Mouse (Mus musculus) limb, embryonic 14.5 days (tissue): Measurements from ENCODE around the gene Prps1l3. TPM values are rescaled to one million over a fixed set of nuclear protein-coding genes. Genes with fewer than 3 reads are reported as not detected.
A peak's percentile ranks its signal among the peaks of the same experiment; 100 is the strongest.

ENCODE experiments used
- ATAC-seq: fragments of 200-750 bp; cut with Nextera tagmentation; 2 replicates; pipeline ENCODE4 v1.8.0; 2017; ENCODE audit warnings: low read depth, moderate number of reproducible peaks, moderate TSS enrichment; ENCODE audit not compliant: low FRiP score
- DNase-seq: peaks from one replicate; pipeline ENCODE4 v3.0.0-alpha.2; 2015; ENCODE audit warnings: low spot score
- H3K27ac ChIP-seq: fragments of 300-500 bp; sonication (generic); replicated peaks from 2 replicates; pipeline ENCODE4 v1.5.1; 2014; ENCODE audit warnings: low read depth, mild to moderate bottlenecking, low read length, moderate library complexity, mixed read lengths
- H3K27me3 ChIP-seq: fragments of 300-500 bp; sonication (generic); 2 replicates; pipeline ENCODE4 v1.6.1; 2014; ENCODE audit warnings: low read length, mixed read lengths; ENCODE audit not compliant: control insufficient read depth, insufficient read depth
- H3K36me3 ChIP-seq: fragments of 300-500 bp; sonication (generic); 2 replicates; pipeline ENCODE4 v1.6.1; 2014; ENCODE audit warnings: mild to moderate bottlenecking, low read length, moderate library complexity, mixed read lengths; ENCODE audit not compliant: control insufficient read depth, insufficient read depth
- H3K4me1 ChIP-seq: fragments of 300-500 bp; sonication (generic); 2 replicates; pipeline ENCODE4 v1.6.1; 2014; ENCODE audit warnings: antibody characterized with exemption, low read length, mixed read lengths; ENCODE audit not compliant: control insufficient read depth, insufficient read depth
- H3K4me2 ChIP-seq: fragments of 300-500 bp; sonication (generic); replicated peaks from 2 replicates; pipeline ENCODE4 v1.6.1; 2014; ENCODE audit warnings: low read depth, mild to moderate bottlenecking, low read length, moderate library complexity; ENCODE audit not compliant: severe bottlenecking
- H3K4me3 ChIP-seq: fragments of 300-500 bp; sonication (generic); replicated peaks from 2 replicates; pipeline ENCODE4 v1.5.1; 2014; ENCODE audit warnings: low read length
- H3K9ac ChIP-seq: fragments of 300-500 bp; sonication (generic); 2 replicates; pipeline ENCODE4 v1.6.1; 2014; ENCODE audit warnings: mild to moderate bottlenecking, low read depth, low read length, moderate library complexity; ENCODE audit not compliant: severe bottlenecking
- H3K9me3 ChIP-seq: fragments of 300-500 bp; sonication (generic); 2 replicates; pipeline ENCODE4 v1.6.1; 2016; ENCODE audit warnings: low read length; ENCODE audit not compliant: control insufficient read depth
- POLR2A ChIP-seq: fragments of 200-500 bp; IDR thresholded peaks from 2 replicates; pipeline ENCODE4 v1.8.0; 2012; ENCODE audit warnings: inconsistent platforms, mild to moderate bottlenecking, moderate library complexity, borderline replicate concordance; ENCODE audit not compliant: insufficient read depth, insufficient read length; ENCODE audit errors: extremely low read depth
- WGBS: fragments of 180-500 bp; shearing (Covaris S2); extraction: QIAGEN DNeasy Blood & Tissue Kit; methylation state at CpG from one replicate; pipeline ENCODE4 v1.1.7; 2014; 5-methylcytosine and 5-hydroxymethylcytosine counted together
- polyA plus RNA-seq, 2 experiments: library from polyadenylated mRNA; depleted of rRNA in 1 of 2; stranded (reverse) in 1 of 2; unstranded in 1 of 2; fragments of >200 nt; fragmentation: Nextera tagmentation in 1 of 2; extraction: Ambion mirVana in 1 of 2; gene quantifications; 2 replicates each; pipeline versions ENCODE4 v1.2.1 to v1.2.3; 2012 to 2014

The Prps1l3 gene
- polyA plus RNA-seq, 2 experiments: 28.2 to 51.2 TPM

DNA sequence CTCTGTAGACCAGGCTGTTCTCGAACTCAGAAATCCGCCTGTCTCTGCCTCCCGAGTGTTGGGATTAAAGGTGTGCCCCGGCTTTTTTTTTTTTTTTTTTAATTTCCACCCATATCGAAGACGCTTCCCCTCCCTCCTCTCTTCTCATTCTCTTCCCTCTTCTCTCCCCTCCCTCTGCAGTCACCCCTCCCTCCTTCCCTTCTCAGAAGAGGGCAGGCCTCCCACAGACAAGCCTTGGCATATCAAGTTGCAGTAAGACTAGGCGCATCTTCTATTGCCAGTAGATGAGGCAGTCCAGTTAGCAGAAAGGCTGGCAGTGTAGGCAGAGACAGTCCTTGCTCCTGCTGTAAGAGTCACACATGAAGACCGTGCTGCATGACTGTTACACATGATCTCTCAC, 2.4 kb upstream of the Prps1l3 start:
- Histone ChIP-seq H3K9ac (no peak overlapping the region), H3K4me2 (no peak overlapping the region), H3K4me3 (no peak overlapping the region), H3K27me3 (no peaks in the 10 kb centered on the region), H3K36me3 (no peaks in the 10 kb centered on the region), H3K9me3 (no peaks in the 10 kb centered on the region), H3K4me1 (peaks cover 7% of the 10 kb centered on the region; the same call in 1 of the 2 replicates), H3K27ac (no peak overlapping the region)
- TF ChIP-seq POLR2A: no peak
- ATAC-seq (no peak), DNase-seq (no peak)
- WGBS: 84% methylated on average over 5 of the region's 8 CpGs

DNA sequence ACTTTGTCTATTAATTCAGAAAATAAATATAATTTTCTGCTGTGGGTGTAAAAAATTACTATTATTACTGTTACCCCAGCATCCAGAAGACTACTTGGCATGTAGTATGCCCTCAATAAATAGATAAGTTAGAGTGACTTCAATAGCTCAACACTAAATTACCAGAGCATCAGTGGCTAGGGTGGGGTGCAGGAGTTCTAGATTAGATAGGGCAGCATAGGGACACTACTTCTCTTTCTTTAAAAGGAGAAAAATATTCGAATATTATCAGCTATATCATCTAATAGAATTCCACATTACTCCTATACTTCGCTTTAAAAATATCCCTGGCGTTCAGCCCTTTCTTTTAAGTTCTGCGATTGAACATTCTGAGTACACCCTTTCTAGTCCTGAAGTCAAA, 509 bp upstream of the Prps1l3 start:
- TF ChIP-seq POLR2A: no peak
- DNase-seq: no peak
- no peaks in the 10 kb centered on the region for H3K9me3 ChIP-seq
- WGBS: 36% methylated on average over 4 of the region's 4 CpGs
- no peaks in the 10 kb centered on the region for H3K27me3 ChIP-seq
- H3K4me2 ChIP-seq: peak overlapping the region; percentile 59
- 0 out of 2 replicates have a peak overlapping the region, but pooled peaks have one; percentile 91 for H3K27ac ChIP-seq
- H3K36me3 ChIP-seq: no peaks in the 10 kb centered on the region
- H3K4me3 ChIP-seq: peak overlapping the region; percentile 82
- no peak for ATAC-seq
- H3K9ac ChIP-seq: peak overlapping the region; percentile 54
- peaks cover 7% of the 10 kb centered on the region; the same call in 1 of the 2 replicates for H3K4me1 ChIP-seq

DNA sequence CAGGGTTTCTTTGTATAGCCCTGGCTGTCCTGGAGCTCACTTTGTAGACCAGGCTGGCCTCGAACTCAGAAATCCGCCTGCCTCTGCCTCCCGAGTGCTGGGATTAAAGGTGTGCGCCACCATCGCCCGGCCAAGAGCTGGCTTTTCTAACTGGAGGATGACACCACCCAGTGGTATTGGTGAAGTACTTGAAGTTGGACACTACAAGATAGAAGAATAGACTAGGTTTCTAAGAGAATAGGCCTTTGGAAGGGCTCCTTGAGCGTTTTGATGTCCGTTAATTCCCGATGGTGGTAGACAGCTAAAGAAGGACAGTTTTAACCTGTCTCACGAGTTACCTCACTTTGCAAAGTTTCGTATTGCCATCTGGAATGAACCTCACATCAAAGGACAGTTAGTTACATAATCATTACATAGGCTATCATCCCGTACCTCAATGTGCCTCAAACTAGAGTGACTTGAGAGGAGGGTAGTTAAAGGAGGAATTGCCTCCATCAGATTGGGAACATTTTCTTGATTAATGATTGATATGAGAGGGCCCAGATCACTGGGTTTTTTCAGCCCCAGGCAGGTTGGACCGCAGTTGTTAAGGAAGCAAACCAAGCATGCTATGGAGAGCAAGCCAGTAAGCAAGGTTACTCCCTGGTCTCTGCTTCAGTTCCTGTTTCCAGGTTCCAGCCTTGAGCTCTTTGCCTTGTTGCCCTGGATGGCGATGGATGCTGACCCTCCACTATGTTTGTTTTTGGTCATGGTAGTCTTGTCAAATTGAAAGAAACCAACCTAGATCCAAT, 1.1 kb downstream of the Prps1l3 start:
- peak overlapping the region; percentile 59 for H3K4me2 ChIP-seq
- 70% methylated on average over 14 of the region's 14 CpGs for WGBS
- no peak for TF ChIP-seq POLR2A
- no peak overlapping the region for H3K27ac ChIP-seq
- H3K4me1 ChIP-seq: peaks cover 7% of the 10 kb centered on the region; the same call in 1 of the 2 replicates
- H3K9ac ChIP-seq: peak overlapping the region; percentile 89
- H3K4me3 ChIP-seq: peak overlapping the region; percentile 82
- no peaks in the 10 kb centered on the region for H3K9me3 ChIP-seq
- DNase-seq (no peak), ATAC-seq (no peak)
- H3K36me3 ChIP-seq: no peaks in the 10 kb centered on the region
- no peaks in the 10 kb centered on the region for H3K27me3 ChIP-seq

DNA sequence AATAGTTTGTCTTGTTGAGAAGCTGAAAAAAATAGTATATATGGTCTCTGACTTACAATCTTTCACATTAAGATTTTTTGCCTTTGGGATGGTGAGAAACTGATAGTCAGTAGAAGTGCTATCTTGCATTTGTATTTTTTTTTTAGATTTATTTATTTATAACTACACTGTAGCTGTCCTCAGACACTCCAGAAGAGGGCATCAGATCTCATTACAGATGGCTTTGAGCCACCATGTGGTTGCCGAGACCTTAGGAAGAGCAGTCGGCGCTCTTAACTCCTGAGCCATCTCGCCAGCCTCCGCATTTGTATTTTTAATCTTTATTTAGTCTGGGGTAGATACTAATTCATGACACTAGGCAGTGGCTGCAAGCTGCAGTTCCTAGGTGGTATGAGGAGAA, 3.2 kb downstream of the Prps1l3 start:
- no peak overlapping the region for H3K27ac ChIP-seq
- 88% methylated on average over 5 of the region's 5 CpGs for WGBS
- H3K9ac ChIP-seq: no peak overlapping the region
- ATAC-seq (no peak), DNase-seq (no peak)
- no peak overlapping the region for H3K4me3 ChIP-seq
- H3K9me3 ChIP-seq: no peaks in the 10 kb centered on the region
- H3K27me3 ChIP-seq: no peaks in the 10 kb centered on the region
- peaks cover 7% of the 10 kb centered on the region; the same call in 1 of the 2 replicates for H3K4me1 ChIP-seq
- H3K4me2 ChIP-seq: no peak overlapping the region
- TF ChIP-seq POLR2A: no peak
- peaks cover 4% of the 10 kb centered on the region for H3K36me3 ChIP-seq

DNA sequence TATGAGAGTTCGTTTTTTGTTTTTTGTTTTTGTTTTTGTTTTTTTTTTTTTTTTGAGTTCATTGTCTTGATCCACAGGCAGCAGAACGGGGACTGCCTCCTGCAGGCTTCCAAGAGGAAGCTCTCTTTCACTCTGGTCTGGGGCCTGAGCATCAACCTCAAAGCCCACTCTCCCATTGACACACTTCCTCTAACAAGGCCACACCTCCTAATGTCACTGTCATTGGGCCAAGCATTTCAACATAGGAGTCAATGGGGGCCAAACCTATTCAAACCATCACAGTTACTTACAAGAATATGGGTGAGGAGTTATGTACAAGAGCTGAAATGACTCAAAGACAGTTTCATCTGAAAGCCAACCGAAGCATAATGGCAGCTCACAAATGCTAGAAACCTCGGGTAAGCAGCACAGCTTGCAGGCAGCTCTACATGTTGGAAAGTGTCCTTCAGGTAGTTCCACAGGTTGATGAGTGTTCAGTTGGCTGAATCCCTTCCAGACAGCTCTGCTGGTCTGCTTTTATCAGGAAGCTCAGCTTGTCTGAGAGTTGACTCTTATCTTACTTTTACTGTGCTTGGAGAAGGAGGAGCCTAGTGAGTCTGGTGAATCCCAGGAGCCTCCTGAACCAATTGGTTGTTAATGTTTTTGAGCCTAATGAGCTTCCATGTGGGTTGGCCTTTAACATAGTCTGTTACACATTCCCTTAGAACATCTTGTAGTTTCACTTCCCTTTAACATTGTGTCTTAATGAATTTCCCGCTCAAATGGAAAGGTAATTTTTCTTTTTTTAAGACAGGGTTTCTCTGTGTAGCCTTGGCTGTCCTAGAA, 13.7 kb downstream of the Prps1l3 start:
- H3K9me3 ChIP-seq: no peaks in the 10 kb centered on the region
- WGBS: 90% methylated on average over 5 of the region's 5 CpGs
- DNase-seq (no peak), ATAC-seq (no peak)
- H3K4me3 ChIP-seq: no peak overlapping the region
- H3K4me2 ChIP-seq: no peak overlapping the region
- H3K9ac ChIP-seq: no peak overlapping the region
- H3K4me1 ChIP-seq: no peaks in the 10 kb centered on the region
- no peak overlapping the region for H3K27ac ChIP-seq
- no peak for TF ChIP-seq POLR2A
- peaks cover 30% of the 10 kb centered on the region for H3K36me3 ChIP-seq
- H3K27me3 ChIP-seq: no peaks in the 10 kb centered on the region
